Mouse (Mus musculus): ENCODE measurements around the gene Eif4a2. TPM values are rescaled to one million over a fixed set of nuclear protein-coding genes. Genes with fewer than 3 reads are reported as not detected.
"Not testable (repeated sequence)": the region's sequence is repeated elsewhere in the genome, so short reads cannot be mapped to it uniquely, and the experiment has no call there.

The Eif4a2 gene
- 983 and 1,290 TPM in 2 replicates for total RNA-seq (2012; rRNA removed)

DNA sequence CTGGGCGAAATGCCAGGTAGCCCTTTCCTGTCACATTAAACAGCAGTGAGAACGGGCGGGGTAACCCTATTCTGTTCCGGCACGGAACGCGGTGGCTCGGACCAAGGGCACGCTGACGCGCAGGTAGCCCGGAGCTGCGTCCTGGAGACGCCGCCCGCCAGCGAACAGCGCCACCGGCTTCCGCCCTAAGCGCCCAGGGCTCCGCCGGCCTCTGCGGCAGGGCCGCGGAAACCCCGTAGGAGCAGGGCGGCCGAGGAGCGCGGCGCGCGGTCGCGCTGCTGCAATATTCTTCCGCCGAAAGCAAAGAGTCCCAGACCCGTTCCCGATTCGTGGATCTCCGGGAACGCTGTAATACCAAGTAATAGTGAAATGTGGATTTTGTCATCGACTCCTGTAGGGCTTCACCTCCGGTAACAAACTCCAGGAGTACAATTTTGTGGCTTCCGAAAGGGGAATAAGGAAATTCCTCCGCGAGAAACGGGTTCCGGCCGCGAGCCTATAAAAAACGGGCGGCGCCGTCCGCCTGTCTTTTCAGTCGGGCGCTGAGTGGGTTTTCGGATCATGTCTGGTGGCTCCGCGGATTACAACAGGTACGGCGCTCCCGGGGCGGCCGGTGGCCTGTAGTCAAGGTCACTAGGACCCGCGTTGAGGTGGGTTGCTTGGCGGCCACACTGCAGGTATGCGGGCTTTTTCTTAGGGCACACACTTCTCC, at the start of gene Eif4a2:
TSS of gene Eif4a2 (plus strand) at position 214 of the 712 bp plus-strand sequence.
- in situ Hi-C loops (cut with MboI; ENCODE audit: low sequenced_read_pairs in 2 of 2, unreplicated experiment in 2 of 2): loop anchor here in 1 of 2 experiments (25.0 kb wide), 1 partner anchor 695 kb away; no protein-coding TSS in a partner anchor
- Histone ChIP-seq H3K9ac (ENCODE audit: insufficient read depth, low read depth, low read length, poor library complexity, severe bottlenecking) (peak within 1 kb of the TSS; percentile 98), H3K36me3 (ENCODE audit: control insufficient read depth, insufficient read depth, low read length, poor library complexity, severe bottlenecking) (peaks cover 45% of the 10 kb centered on the region), H3K4me3 (ENCODE audit: insufficient read depth in 1 of 2, low read depth in 1 of 2, low read length in 2 of 2, poor library complexity in 1 of 2, severe bottlenecking in 1 of 2) (peak within 1 kb of the TSS; percentile 80 to 97), H3K4me1 (ENCODE audit: control insufficient read depth in 2 of 2, insufficient read depth in 2 of 2, low read length in 2 of 2, poor library complexity in 1 of 2) (peaks cover 0 to 4% of the 10 kb centered on the region in 2 experiments; a peak in 2 of 4 replicates), H3K27ac (ENCODE audit: insufficient read depth, low read depth, low read length, poor library complexity, severe bottlenecking) (peak within 1 kb of the TSS; percentile 97), H3K9me3 (ENCODE audit: control insufficient read depth, insufficient read depth, low read depth, low read length) (no peaks in the 10 kb centered on the region)
- TF ChIP-seq MAFK (IDR thresholded peaks at IDR 0.05; ENCODE audit: insufficient read depth, low read depth, low read length) (no peak), CHD2 (IDR thresholded peaks at IDR 0.05; ENCODE audit: low read depth, low read length) (no peak)
- no peak for DNase-seq (ENCODE audit: low read depth, low spot score)

GRCm38 (mm10) chr16:23057668-23058447, 49.4 kb upstream of the Eif4a2 start, which contains the start of gene Kng1:
TSS of gene Kng1 (plus strand) at chr16:23057865.
- H3K27ac ChIP-seq (ENCODE audit: insufficient read depth, low read depth, low read length, poor library complexity, severe bottlenecking); H3K4me3 ChIP-seq (ENCODE audit: insufficient read depth in 1 of 2, low read depth in 1 of 2, low read length in 2 of 2, poor library complexity in 1 of 2, severe bottlenecking in 1 of 2); H3K36me3 ChIP-seq (ENCODE audit: control insufficient read depth, insufficient read depth, low read length, poor library complexity, severe bottlenecking); DNase-seq (ENCODE audit: low read depth, low spot score); in situ Hi-C loops (cut with MboI; ENCODE audit: low sequenced_read_pairs in 2 of 2, unreplicated experiment in 2 of 2); H3K9me3 ChIP-seq (ENCODE audit: control insufficient read depth, insufficient read depth, low read depth, low read length); H3K9ac ChIP-seq (ENCODE audit: insufficient read depth, low read depth, low read length, poor library complexity, severe bottlenecking); H3K4me1 ChIP-seq (ENCODE audit: control insufficient read depth in 2 of 2, insufficient read depth in 2 of 2, low read length in 2 of 2, poor library complexity in 1 of 2): not testable (repeated sequence)

DNA sequence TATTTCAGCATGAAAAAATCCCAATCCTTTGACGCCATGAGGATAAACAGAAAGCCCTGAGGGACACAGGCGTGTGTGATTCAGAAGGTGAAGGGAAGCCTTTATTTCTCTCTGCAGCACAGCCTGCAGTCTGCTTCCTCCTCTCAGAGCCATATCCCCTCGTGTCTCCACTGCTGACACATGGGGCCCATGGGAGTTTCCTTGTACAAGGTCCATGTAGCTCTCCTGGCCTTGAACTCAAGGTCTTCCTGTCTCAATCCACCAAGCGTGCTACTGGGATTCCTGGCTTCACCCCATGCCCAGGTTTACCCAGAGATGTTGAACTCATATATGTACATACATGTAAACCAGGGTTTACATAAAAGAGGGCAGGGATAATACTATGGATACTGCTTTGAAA, 47.6 kb upstream of the Eif4a2 start:
- H3K4me1 ChIP-seq (ENCODE audit: control insufficient read depth in 2 of 2, insufficient read depth in 2 of 2, low read length in 2 of 2, poor library complexity in 1 of 2); H3K4me3 ChIP-seq (ENCODE audit: insufficient read depth in 1 of 2, low read depth in 1 of 2, low read length in 2 of 2, poor library complexity in 1 of 2, severe bottlenecking in 1 of 2); in situ Hi-C loops (cut with MboI; ENCODE audit: low sequenced_read_pairs in 2 of 2, unreplicated experiment in 2 of 2); H3K9me3 ChIP-seq (ENCODE audit: control insufficient read depth, insufficient read depth, low read depth, low read length); DNase-seq (ENCODE audit: low read depth, low spot score); H3K27ac ChIP-seq (ENCODE audit: insufficient read depth, low read depth, low read length, poor library complexity, severe bottlenecking); H3K36me3 ChIP-seq (ENCODE audit: control insufficient read depth, insufficient read depth, low read length, poor library complexity, severe bottlenecking); H3K9ac ChIP-seq (ENCODE audit: insufficient read depth, low read depth, low read length, poor library complexity, severe bottlenecking): not testable (repeated sequence)

DNA sequence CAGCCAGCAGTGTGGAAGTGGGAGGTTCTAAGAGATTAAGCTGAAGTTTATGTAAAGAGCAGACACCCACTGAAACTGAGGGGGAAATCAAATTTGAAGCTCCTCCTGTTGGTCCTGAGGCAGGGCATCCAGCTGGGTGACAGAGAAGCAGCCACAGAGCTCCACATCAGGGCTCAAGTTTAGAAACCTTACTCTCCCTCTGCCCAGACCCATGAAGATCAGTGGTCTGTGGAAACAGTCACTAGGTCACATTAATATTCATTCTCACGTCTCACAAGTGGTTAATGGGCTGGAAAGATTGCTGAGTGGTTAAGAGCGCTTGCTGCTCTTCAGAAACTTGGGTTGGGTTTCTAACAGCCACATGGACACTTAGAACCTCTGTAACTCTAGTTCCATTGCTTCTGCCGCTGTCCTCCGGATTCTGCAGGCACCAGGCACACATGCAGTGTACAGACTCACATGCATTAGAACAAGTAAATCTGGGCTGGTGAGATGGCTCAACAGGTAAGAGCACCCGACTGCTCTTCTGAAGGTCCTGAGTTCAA, 46.4 kb upstream of the Eif4a2 start:
- H3K4me3 ChIP-seq (ENCODE audit: insufficient read depth in 1 of 2, low read depth in 1 of 2, low read length in 2 of 2, poor library complexity in 1 of 2, severe bottlenecking in 1 of 2); H3K27ac ChIP-seq (ENCODE audit: insufficient read depth, low read depth, low read length, poor library complexity, severe bottlenecking); H3K9me3 ChIP-seq (ENCODE audit: control insufficient read depth, insufficient read depth, low read depth, low read length); H3K9ac ChIP-seq (ENCODE audit: insufficient read depth, low read depth, low read length, poor library complexity, severe bottlenecking); H3K4me1 ChIP-seq (ENCODE audit: control insufficient read depth in 2 of 2, insufficient read depth in 2 of 2, low read length in 2 of 2, poor library complexity in 1 of 2); in situ Hi-C loops (cut with MboI; ENCODE audit: low sequenced_read_pairs in 2 of 2, unreplicated experiment in 2 of 2); DNase-seq (ENCODE audit: low read depth, low spot score); H3K36me3 ChIP-seq (ENCODE audit: control insufficient read depth, insufficient read depth, low read length, poor library complexity, severe bottlenecking): not testable (repeated sequence)

GRCm38 (mm10) chr16:23077516-23077915, 29.7 kb upstream of the Eif4a2 start:
- H3K4me1 ChIP-seq (ENCODE audit: control insufficient read depth in 2 of 2, insufficient read depth in 2 of 2, low read length in 2 of 2, poor library complexity in 1 of 2); H3K4me3 ChIP-seq (ENCODE audit: insufficient read depth in 1 of 2, low read depth in 1 of 2, low read length in 2 of 2, poor library complexity in 1 of 2, severe bottlenecking in 1 of 2); H3K27ac ChIP-seq (ENCODE audit: insufficient read depth, low read depth, low read length, poor library complexity, severe bottlenecking); H3K9ac ChIP-seq (ENCODE audit: insufficient read depth, low read depth, low read length, poor library complexity, severe bottlenecking); H3K9me3 ChIP-seq (ENCODE audit: control insufficient read depth, insufficient read depth, low read depth, low read length); DNase-seq (ENCODE audit: low read depth, low spot score); H3K36me3 ChIP-seq (ENCODE audit: control insufficient read depth, insufficient read depth, low read length, poor library complexity, severe bottlenecking); in situ Hi-C loops (cut with MboI; ENCODE audit: low sequenced_read_pairs in 2 of 2, unreplicated experiment in 2 of 2): not testable (repeated sequence)
- TF ChIP-seq MAFK (IDR thresholded peaks at IDR 0.05; ENCODE audit: insufficient read depth, low read depth, low read length): peak; percentile 64; the same call in 1 of the 2 replicates

GRCm38 (mm10) chr16:23087159-23087558, 20.1 kb upstream of the Eif4a2 start:
- not testable (repeated sequence) for H3K4me3 ChIP-seq (ENCODE audit: insufficient read depth in 1 of 2, low read depth in 1 of 2, low read length in 2 of 2, poor library complexity in 1 of 2, severe bottlenecking in 1 of 2); H3K27ac ChIP-seq (ENCODE audit: insufficient read depth, low read depth, low read length, poor library complexity, severe bottlenecking); H3K9ac ChIP-seq (ENCODE audit: insufficient read depth, low read depth, low read length, poor library complexity, severe bottlenecking); H3K36me3 ChIP-seq (ENCODE audit: control insufficient read depth, insufficient read depth, low read length, poor library complexity, severe bottlenecking); H3K9me3 ChIP-seq (ENCODE audit: control insufficient read depth, insufficient read depth, low read depth, low read length); H3K4me1 ChIP-seq (ENCODE audit: control insufficient read depth in 2 of 2, insufficient read depth in 2 of 2, low read length in 2 of 2, poor library complexity in 1 of 2); DNase-seq (ENCODE audit: low read depth, low spot score)
- in situ Hi-C loops (cut with MboI; ENCODE audit: low sequenced_read_pairs in 2 of 2, unreplicated experiment in 2 of 2): loop anchor here in 1 of 2 experiments (5.0 kb wide), 1 partner anchor 50 kb away; no protein-coding TSS in a partner anchor

GRCm38 (mm10) chr16:23087712-23088111, 19.5 kb upstream of the Eif4a2 start:
- not testable (repeated sequence) for H3K4me3 ChIP-seq (ENCODE audit: insufficient read depth in 1 of 2, low read depth in 1 of 2, low read length in 2 of 2, poor library complexity in 1 of 2, severe bottlenecking in 1 of 2); H3K27ac ChIP-seq (ENCODE audit: insufficient read depth, low read depth, low read length, poor library complexity, severe bottlenecking); H3K36me3 ChIP-seq (ENCODE audit: control insufficient read depth, insufficient read depth, low read length, poor library complexity, severe bottlenecking); H3K9ac ChIP-seq (ENCODE audit: insufficient read depth, low read depth, low read length, poor library complexity, severe bottlenecking); H3K9me3 ChIP-seq (ENCODE audit: control insufficient read depth, insufficient read depth, low read depth, low read length); DNase-seq (ENCODE audit: low read depth, low spot score); H3K4me1 ChIP-seq (ENCODE audit: control insufficient read depth in 2 of 2, insufficient read depth in 2 of 2, low read length in 2 of 2, poor library complexity in 1 of 2)
- in situ Hi-C loops (cut with MboI; ENCODE audit: low sequenced_read_pairs in 2 of 2, unreplicated experiment in 2 of 2): loop anchor here in 1 of 2 experiments (5.0 kb wide), 1 partner anchor 50 kb away; no protein-coding TSS in a partner anchor
